Mouse (Mus musculus) liver, adult 2 months (tissue): ENCODE results near the gene Kcnab1.

Experiments
- CTCF ChIP-seq: fragments of 200-500 bp; IDR thresholded peaks from 2 replicates; pipeline ENCODE4 v1.5.1; 2011; ENCODE audit warnings: low read depth, low read length, control low read depth
- POLR2A ChIP-seq: fragments of 200-500 bp; IDR thresholded peaks from 2 replicates; pipeline ENCODE4 v1.6.1; 2011; ENCODE audit warnings: low read length, control low read depth; ENCODE audit not compliant: insufficient read depth; ENCODE audit errors: extremely low read depth

DNA sequence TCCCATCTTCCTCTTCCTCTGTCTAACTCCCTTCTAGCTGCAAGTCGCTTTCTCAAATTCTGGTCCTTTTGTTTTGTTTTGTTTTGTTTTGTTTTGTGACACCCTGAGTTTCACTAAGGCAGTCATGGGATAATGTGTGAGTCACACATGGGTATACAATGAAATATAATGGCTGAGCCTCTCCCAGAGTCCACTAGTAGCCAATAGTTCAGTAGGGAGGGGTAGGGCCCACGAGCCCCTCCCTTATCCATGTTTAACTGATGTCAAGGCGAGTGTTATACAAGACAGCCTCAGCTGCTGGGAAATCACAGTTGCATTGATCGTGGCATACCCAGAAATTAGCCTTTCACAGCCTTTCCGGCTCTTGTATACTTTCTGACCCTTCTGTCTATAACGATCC lies 206.7 kb downstream of the Kcnab1 start:
- TF ChIP-seq POLR2A (no peak), CTCF (no peak)
